Mouse (Mus musculus) neural tube, embryonic 14.5 days (tissue): Measurements from ENCODE around the gene H1f0. TPM values are rescaled to one million over a fixed set of nuclear protein-coding genes. Genes with fewer than 3 reads are reported as not detected.

Experiments used
- ATAC-seq: fragments of 200-750 bp; cut with Nextera tagmentation; 2 replicates; pipeline ENCODE4 v1.8.0; 2017; ENCODE audit warnings: low read depth, mild to moderate bottlenecking, moderate TSS enrichment, moderate library complexity
- H3K27ac ChIP-seq: fragments of 300-500 bp; sonication (generic); 2 replicates; pipeline ENCODE4 v1.5.1; 2014; ENCODE audit warnings: low read depth, mild to moderate bottlenecking, control low read depth, low read length, moderate library complexity, mixed read lengths
- H3K27me3 ChIP-seq: fragments of 300-500 bp; sonication (generic); 2 replicates; pipeline ENCODE4 v1.6.1; 2014; ENCODE audit warnings: low read length; ENCODE audit not compliant: control insufficient read depth, insufficient read depth
- H3K36me3 ChIP-seq: fragments of 300-500 bp; sonication (generic); 2 replicates; pipeline ENCODE4 v1.6.1; 2014; ENCODE audit warnings: low read length, mixed read lengths; ENCODE audit not compliant: control insufficient read depth, insufficient read depth
- H3K4me1 ChIP-seq: fragments of 300-500 bp; sonication (generic); 2 replicates; pipeline ENCODE4 v1.6.1; 2014; ENCODE audit warnings: low read length; ENCODE audit not compliant: control insufficient read depth, insufficient read depth
- H3K4me2 ChIP-seq: fragments of 300-500 bp; sonication (generic); 2 replicates; pipeline ENCODE4 v1.6.1; 2014; ENCODE audit warnings: mild to moderate bottlenecking, low read depth, low read length, control low read depth
- H3K4me3 ChIP-seq: fragments of 300-500 bp; sonication (generic); 2 replicates; pipeline ENCODE4 v1.5.1; 2014; ENCODE audit warnings: low read depth, low read length, control low read depth, mixed read lengths
- H3K9ac ChIP-seq: fragments of 300-500 bp; sonication (generic); replicated peaks from 2 replicates; pipeline ENCODE4 v1.6.1; 2014; ENCODE audit warnings: low read depth, mild to moderate bottlenecking, control low read depth, low read length, mixed read lengths
- H3K9me3 ChIP-seq: fragments of 300-500 bp; sonication (generic); 2 replicates; pipeline ENCODE4 v1.6.1; 2016; ENCODE audit warnings: low read length; ENCODE audit not compliant: control insufficient read depth
- WGBS: fragments of 180-500 bp; shearing (Covaris S2); extraction: QIAGEN DNeasy Blood & Tissue Kit; methylation state at CpG from one replicate; pipeline ENCODE4 v1.1.7; 2014; 5-methylcytosine and 5-hydroxymethylcytosine counted together
- polyA plus RNA-seq: library from polyadenylated mRNA; unstranded; fragments of >200 nt; fragmentation: Nextera tagmentation; extraction: Ambion mirVana; gene quantifications from 2 replicates; pipeline ENCODE4 v1.2.1, GENCODE M21; 2014

The H1f0 gene
- polyA plus RNA-seq, 1 experiment from 2014 or later, result 45.6 TPM

DNA sequence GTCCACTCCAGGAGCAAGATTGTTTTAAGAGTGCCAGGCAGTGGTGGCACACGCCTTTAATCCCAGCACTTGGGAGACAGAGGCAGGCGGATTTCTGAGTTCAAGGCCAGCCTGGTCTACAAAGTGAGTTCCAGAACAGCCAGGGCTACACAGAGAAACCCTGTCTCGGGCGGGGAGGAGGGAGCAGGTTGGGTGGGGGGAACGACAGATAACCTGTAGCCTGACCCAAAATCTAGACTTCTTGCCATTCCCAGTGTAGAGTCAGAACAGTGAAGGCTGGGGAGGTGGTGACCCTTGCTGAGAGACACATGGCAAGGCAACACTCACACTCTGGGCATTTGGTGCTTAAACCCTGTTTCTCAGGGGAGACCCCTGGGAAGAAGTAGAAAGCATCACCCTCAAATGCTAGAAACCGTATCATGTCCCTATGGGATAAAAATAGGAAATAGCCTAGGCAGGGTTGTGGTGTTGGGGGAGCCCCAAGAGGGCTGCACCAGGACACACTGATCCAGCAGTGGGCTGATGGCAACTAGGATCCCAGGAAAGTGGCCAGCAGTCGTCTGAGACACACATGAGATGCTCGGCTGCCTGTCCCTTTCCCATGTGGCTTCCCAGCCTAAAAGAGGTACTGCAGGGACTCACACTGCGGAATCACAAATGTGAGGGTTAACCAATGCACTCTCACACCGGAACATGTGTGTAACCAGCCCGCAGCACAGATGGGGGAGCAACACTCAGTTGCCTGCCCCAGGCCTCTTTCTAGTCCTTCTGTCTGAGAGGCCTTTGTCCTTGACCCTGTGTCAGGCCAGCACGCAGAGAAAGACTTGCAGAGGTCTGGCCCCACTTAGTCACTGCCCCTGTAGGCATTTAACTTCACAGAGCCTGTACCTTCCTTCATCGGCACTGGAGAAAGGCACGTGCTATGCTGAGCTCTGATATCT is 38.8 kb upstream of the H1f0 start:
- Histone ChIP-seq H3K27ac (no peak overlapping the region), H3K4me2 (no peak overlapping the region), H3K9me3 (no peaks in the 10 kb centered on the region), H3K27me3 (no peaks in the 10 kb centered on the region), H3K36me3 (peaks cover 34% of the 10 kb centered on the region), H3K9ac (no peak overlapping the region), H3K4me3 (no peak overlapping the region), H3K4me1 (peaks cover 11% of the 10 kb centered on the region)
- WGBS, result 90% methylated on average over 14 of the region's 14 CpGs
- ATAC-seq, result no peak

DNA sequence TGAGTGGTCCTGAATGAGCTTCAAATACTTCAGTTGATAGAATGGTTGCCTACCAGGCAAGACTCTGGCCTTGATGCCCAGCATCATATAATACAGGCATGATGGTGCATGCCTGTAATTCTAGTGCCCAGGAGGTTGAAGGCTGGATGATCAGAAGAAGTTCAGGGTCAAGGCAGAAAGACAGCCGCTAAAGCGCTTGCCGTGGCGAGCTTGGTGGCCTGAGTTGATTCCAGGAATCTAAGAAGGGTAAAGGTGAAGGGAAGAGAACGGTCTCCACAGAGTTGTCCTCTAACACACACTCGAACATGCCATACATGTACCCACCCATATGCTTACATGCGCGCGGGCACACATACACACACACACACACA is 38.2 kb upstream of the H1f0 start:
- no peak overlapping the region for H3K4me2 ChIP-seq
- H3K27ac ChIP-seq, result no peak overlapping the region
- H3K27me3 ChIP-seq, result no peaks in the 10 kb centered on the region
- H3K9ac ChIP-seq, result no peak overlapping the region
- ATAC-seq, result no peak
- peaks cover 11% of the 10 kb centered on the region for H3K4me1 ChIP-seq
- H3K9me3 ChIP-seq, result no peaks in the 10 kb centered on the region
- H3K4me3 ChIP-seq, result no peak overlapping the region
- H3K36me3 ChIP-seq, result peaks cover 38% of the 10 kb centered on the region
- 96% methylated on average over 9 of the region's 9 CpGs for WGBS

DNA sequence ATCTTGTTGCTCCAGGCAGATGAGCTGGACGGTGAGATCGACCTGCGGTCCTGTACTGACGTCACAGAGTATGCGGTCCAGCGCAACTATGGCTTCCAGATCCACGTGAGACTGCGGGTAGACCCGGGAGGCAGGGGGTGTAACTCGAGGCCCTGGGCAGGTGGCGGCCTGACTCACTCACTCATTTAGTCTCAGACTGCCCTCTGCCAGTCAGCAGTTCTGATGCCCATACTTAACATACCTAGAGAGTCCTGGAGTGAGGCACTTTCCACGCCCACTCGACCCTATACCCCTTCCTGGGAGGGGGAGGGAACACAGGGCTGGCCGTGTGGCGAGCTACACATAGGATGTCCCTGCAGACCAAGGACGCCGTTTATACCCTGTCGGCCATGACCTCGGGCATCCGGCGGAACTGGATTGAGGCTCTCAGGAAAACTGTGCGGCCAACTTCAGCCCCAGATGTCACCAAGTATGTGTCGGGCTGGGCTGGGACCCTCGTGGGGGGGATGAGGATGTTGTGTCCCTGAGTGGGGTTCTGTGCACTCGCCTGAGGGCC is 37.2 kb upstream of the H1f0 start:
- WGBS, result 97% methylated on average over 25 of the region's 25 CpGs
- peaks cover 40% of the 10 kb centered on the region for H3K36me3 ChIP-seq
- no peaks in the 10 kb centered on the region for H3K27me3 ChIP-seq
- H3K4me3 ChIP-seq, result no peak overlapping the region
- no peak overlapping the region for H3K4me2 ChIP-seq
- peaks cover 11% of the 10 kb centered on the region for H3K4me1 ChIP-seq
- no peak overlapping the region for H3K27ac ChIP-seq
- H3K9ac ChIP-seq, result no peak overlapping the region
- ATAC-seq, result no peak
- H3K9me3 ChIP-seq, result no peaks in the 10 kb centered on the region

DNA sequence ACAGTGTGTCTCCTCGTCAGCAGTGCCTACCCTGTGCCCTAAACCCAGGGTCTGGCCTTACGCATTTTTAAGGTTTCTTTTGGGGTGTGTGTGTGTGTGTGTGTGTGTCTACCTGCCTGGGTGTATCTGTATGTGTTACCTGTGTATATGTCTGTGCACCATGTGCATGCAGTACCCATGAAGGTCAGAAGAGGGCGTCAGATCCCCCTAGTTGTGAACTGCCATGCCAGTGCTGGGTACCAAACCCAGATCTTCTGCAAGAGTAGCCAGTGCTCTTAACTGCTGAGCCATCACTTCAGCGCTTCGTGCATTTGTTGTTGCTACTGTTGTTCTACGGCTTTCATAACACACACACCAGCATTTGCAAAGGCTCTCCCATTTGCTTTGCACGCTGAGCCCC is 36.0 kb upstream of the H1f0 start:
- no peak overlapping the region for H3K4me3 ChIP-seq
- ATAC-seq, result no peak
- WGBS, result 92% methylated on average over 7 of the region's 7 CpGs

DNA sequence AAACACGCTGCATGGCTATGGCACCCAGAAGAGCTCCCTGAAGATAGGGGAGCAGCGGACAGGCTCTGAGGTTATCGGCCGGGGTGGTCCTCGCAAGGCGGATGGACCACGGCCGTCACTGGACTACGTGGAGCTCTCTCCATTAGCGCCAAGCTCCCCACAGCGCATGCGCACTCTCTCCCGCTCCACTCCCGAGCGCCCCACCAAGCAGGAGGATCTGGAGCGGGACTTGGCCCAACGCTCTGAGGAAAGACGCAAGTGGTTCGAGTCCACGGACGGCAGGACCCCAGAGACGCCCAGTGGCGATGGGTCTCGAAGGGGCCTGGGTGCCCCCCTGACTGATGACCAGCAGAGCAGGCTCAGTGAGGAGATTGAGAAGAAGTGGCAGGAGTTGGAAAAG is 35.3 kb upstream of the H1f0 start:
- Histone ChIP-seq H3K4me1 (peaks cover 6% of the 10 kb centered on the region), H3K4me3 (no peak overlapping the region), H3K27me3 (no peaks in the 10 kb centered on the region), H3K9me3 (no peaks in the 10 kb centered on the region), H3K9ac (no peak overlapping the region), H3K4me2 (no peak overlapping the region), H3K27ac (no peak overlapping the region), H3K36me3 (peaks cover 40% of the 10 kb centered on the region)
- ATAC-seq, result no peak
- 95% methylated on average over 24 of the region's 24 CpGs for WGBS

More for the DNA sequence above, 36.0 kb upstream of the H1f0 start:
- H3K9ac ChIP-seq, result no peak overlapping the region
- H3K36me3 ChIP-seq, result peaks cover 40% of the 10 kb centered on the region
- no peak overlapping the region for H3K4me2 ChIP-seq
- H3K27ac ChIP-seq, result no peak overlapping the region
- no peaks in the 10 kb centered on the region for H3K27me3 ChIP-seq
- no peaks in the 10 kb centered on the region for H3K9me3 ChIP-seq
- H3K4me1 ChIP-seq, result peaks cover 11% of the 10 kb centered on the region

DNA sequence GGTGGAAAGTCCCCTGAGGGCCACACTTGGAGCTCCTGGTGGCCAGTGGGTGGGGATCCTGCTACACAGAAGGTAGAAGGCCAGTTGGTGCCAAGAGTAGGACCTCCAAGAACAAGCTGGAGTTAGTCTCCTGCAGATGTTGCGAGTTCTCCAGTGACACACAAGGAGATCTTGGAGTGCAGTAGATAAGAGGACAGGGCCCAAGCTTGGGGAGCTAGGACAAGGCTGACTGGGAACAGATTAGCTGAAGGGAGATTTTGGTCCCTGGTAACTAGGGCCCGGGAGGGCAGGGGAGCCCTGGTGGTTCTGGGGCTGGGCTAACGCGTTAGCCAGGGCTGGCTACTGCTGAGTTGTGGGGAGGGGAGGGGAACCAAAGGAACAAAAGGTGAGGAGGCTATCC is 32.3 kb upstream of the H1f0 start:
- Histone ChIP-seq H3K4me3 (no peak overlapping the region), H3K27ac (no peak overlapping the region), H3K9me3 (no peaks in the 10 kb centered on the region), H3K4me1 (no peaks in the 10 kb centered on the region), H3K27me3 (no peaks in the 10 kb centered on the region), H3K36me3 (peaks cover 34% of the 10 kb centered on the region), H3K9ac (no peak overlapping the region), H3K4me2 (no peak overlapping the region)
- ATAC-seq, result no peak
- WGBS, result 93% methylated on average over 4 of the region's 4 CpGs

DNA sequence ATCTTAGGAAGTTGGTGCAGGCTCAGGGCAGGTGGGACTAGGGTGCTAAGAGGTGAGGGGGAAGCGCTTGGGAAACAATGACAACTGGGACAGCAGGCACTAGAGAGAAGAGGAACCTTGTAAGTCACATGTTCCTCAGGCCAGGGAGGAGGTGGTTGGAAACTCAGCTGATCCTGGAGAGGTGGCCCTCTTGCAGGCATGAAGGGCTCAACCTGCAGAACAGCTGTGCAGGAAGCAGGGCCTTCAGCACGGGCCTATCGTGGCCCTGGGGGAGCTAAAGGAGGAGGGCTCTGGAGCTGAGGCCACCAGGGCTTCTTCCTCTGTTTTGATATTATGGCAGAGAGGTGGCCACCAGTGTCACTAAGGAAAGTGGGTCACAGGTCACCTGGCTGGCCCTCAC is 31.6 kb upstream of the H1f0 start:
- Histone ChIP-seq H3K4me2 (no peak overlapping the region), H3K9me3 (no peaks in the 10 kb centered on the region), H3K4me1 (no peaks in the 10 kb centered on the region), H3K36me3 (peaks cover 36% of the 10 kb centered on the region), H3K4me3 (no peak overlapping the region), H3K27ac (no peak overlapping the region), H3K27me3 (no peaks in the 10 kb centered on the region), H3K9ac (no peak overlapping the region)
- 96% methylated on average over 3 of the region's 3 CpGs for WGBS
- no peak for ATAC-seq

DNA sequence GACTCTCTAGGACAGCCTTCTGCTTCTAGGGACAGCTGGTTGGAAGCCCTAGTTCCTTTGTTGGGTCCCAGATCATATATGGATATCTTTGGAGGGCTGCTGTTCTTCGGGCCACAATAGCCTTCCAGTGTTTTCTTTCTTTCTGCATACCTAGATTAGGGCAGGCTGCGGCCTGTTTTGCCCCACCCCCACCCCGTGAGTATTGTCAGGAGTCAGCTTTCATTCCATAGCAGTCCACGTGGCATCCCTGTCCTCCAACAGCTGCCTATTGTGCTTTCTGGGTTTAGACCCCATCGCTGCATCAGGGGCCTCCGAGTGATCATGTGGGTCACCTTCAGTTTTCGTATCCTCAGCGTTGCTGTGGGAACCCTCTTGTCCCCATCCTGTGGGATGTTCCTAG is 29.9 kb upstream of the H1f0 start:
- no peak for ATAC-seq
- WGBS, result 74% methylated on average over 8 of the region's 8 CpGs
- no peak overlapping the region for H3K9ac ChIP-seq
- H3K4me3 ChIP-seq, result no peak overlapping the region
- no peaks in the 10 kb centered on the region for H3K4me1 ChIP-seq
- H3K27me3 ChIP-seq, result no peaks in the 10 kb centered on the region
- no peaks in the 10 kb centered on the region for H3K9me3 ChIP-seq
- no peak overlapping the region for H3K27ac ChIP-seq
- no peak overlapping the region for H3K4me2 ChIP-seq
- H3K36me3 ChIP-seq, result peaks cover 40% of the 10 kb centered on the region

DNA sequence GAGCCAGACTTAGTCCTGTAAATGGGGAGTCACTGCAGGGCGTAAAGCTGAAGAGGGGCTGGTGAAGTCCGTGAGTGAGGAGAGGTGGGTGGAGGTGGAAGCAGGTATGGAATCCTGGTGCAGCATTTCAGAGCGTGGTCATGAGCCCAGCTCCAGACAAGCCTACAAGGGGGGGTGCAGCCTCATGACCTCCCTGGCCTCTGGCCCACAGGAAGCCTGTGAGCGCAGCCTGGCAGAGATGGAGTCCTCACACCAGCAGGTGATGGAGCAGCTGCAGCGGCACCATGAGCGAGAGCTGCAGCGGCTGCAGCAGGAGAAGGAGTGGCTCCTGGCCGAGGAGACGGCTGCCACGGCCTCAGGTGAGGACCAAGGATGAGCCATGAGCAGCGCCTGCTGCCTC is 28.7 kb upstream of the H1f0 start:
- no peak overlapping the region for H3K27ac ChIP-seq
- no peak for ATAC-seq
- H3K27me3 ChIP-seq, result no peaks in the 10 kb centered on the region
- WGBS, result 83% methylated on average over 11 of the region's 11 CpGs
- peaks cover 37% of the 10 kb centered on the region for H3K36me3 ChIP-seq
- H3K4me2 ChIP-seq, result no peak overlapping the region
- H3K9me3 ChIP-seq, result no peaks in the 10 kb centered on the region
- no peak overlapping the region for H3K4me3 ChIP-seq
- no peaks in the 10 kb centered on the region for H3K4me1 ChIP-seq
- no peak overlapping the region for H3K9ac ChIP-seq
